Mouse (Mus musculus): ENCODE measurements at regions not wholly inside any gene's neighbourhood (a gene's known extent, or its start where the extent isn't known, plus 50 kb on each side); places are given as distances from the start of the nearest gene placed in this dataset.

GRCm38 (mm10) chr2:169504416-169505057 is 83.0 kb downstream of the Gm11011 start:
- H3K4me3 ChIP-seq (replicated peaks in 1 of 3; ENCODE audit: low read depth in 2 of 3, low read length in 2 of 3, poor library complexity in 1 of 3): no peak overlapping the region
- no peaks in the 10 kb centered on the region for H3K36me3 ChIP-seq (replicated peaks in 1 of 2; ENCODE audit: control insufficient read depth in 1 of 2, insufficient read depth in 1 of 2, low read length in 1 of 2)
- dilution Hi-C loops (cut with MboI; ENCODE audit: extremely low pct_ligation_motif_present, extremely low pct_unique_long_range_greater_than_20kb, low sequenced_read_pairs) (no loop called here), in situ Hi-C loops (cut with MboI; ENCODE audit: low pct_ligation_motif_present, low pct_unique_long_range_greater_than_20kb, low sequenced_read_pairs) (no loop called here)
- H3K27ac ChIP-seq (ENCODE audit: insufficient read depth, low read depth): no peak overlapping the region
- H3K4me2 ChIP-seq (ENCODE audit: insufficient read depth, low read depth, poor library complexity, severe bottlenecking): no peak overlapping the region
- DNase-seq (ENCODE audit: extremely low read depth): no peak
- H3K4me1 ChIP-seq (ENCODE audit: control insufficient read depth in 1 of 2, insufficient read depth in 2 of 2): no peaks in the 10 kb centered on the region
- H3K27me3 ChIP-seq (replicated peaks): no peaks in the 10 kb centered on the region
- H3K9ac ChIP-seq (ENCODE audit: insufficient read depth, low read depth): no peak overlapping the region
- peaks cover 86% of the 10 kb centered on the region for H3K9me3 ChIP-seq (replicated peaks; ENCODE audit: low read length)
- TF ChIP-seq CHD1 (IDR thresholded peaks at IDR 0.05; ENCODE audit: low read depth, low read length) (no peak), ZNF384 (IDR thresholded peaks at IDR 0.05; ENCODE audit: low read depth, low read length) (no peak), NELFE (IDR thresholded peaks at IDR 0.05; ENCODE audit: low read depth, low read length) (no peak), ZKSCAN1 (IDR thresholded peaks at IDR 0.05; ENCODE audit: borderline replicate concordance, low read depth, low read length) (no peak), TBP (conservative IDR thresholded peaks at IDR 0.05; ENCODE audit: low read depth, low read length) (no peak), MYC (IDR thresholded peaks at IDR 0.05; ENCODE audit: low read depth, low read length) (no peak), SIN3A (IDR thresholded peaks at IDR 0.05; ENCODE audit: low read length) (no peak), MXI1 (IDR thresholded peaks at IDR 0.05; ENCODE audit: low read depth, low read length) (no peak), IRF4 (IDR thresholded peaks at IDR 0.05; ENCODE audit: low read depth, low read length) (no peak), POLR2A (IDR thresholded peaks at IDR 0.05; ENCODE audit: low read depth, low read length) (no peak), HCFC1 (IDR thresholded peaks at IDR 0.05; ENCODE audit: low read depth, low read length) (no peak), POLR2AphosphoS2 (IDR thresholded peaks at IDR 0.05; ENCODE audit: low read depth, low read length) (no peak), CHD2 (IDR thresholded peaks at IDR 0.05; ENCODE audit: low read length) (no peak), KAT2A (IDR thresholded peaks at IDR 0.05; ENCODE audit: insufficient replicate concordance, low read length) (no peak), RAD21 (IDR thresholded peaks at IDR 0.05; ENCODE audit: low read depth, low read length) (no peak), ETS1 (conservative IDR thresholded peaks at IDR 0.05; ENCODE audit: low read depth, low read length) (no peak), SMC3 (IDR thresholded peaks at IDR 0.05; ENCODE audit: low read depth, low read length) (no peak), MAX (IDR thresholded peaks at IDR 0.05; ENCODE audit: low read length) (no peak)
- no peaks in the 10 kb centered on the region for H3K79me2 ChIP-seq (replicated peaks; ENCODE audit: control insufficient read depth, extremely low read depth, insufficient read depth, poor library complexity, severe bottlenecking)

- DNase-seq (ENCODE audit: extremely low read depth): no peak
- Histone ChIP-seq H3K9me3 (replicated peaks; ENCODE audit: low read length) (peaks cover 85% of the 10 kb centered on the region), H3K9ac (ENCODE audit: insufficient read depth, low read depth) (no peak overlapping the region), H3K4me3 (replicated peaks in 1 of 3; ENCODE audit: low read depth in 2 of 3, low read length in 2 of 3, poor library complexity in 1 of 3) (no peak overlapping the region), H3K4me1 (ENCODE audit: control insufficient read depth in 1 of 2, insufficient read depth in 2 of 2) (no peaks in the 10 kb centered on the region), H3K79me2 (replicated peaks; ENCODE audit: control insufficient read depth, extremely low read depth, insufficient read depth, poor library complexity, severe bottlenecking) (no peaks in the 10 kb centered on the region), H3K4me2 (ENCODE audit: insufficient read depth, low read depth, poor library complexity, severe bottlenecking) (no peak overlapping the region), H3K27ac (ENCODE audit: insufficient read depth, low read depth) (no peak overlapping the region), H3K36me3 (replicated peaks in 1 of 2; ENCODE audit: control insufficient read depth in 1 of 2, insufficient read depth in 1 of 2, low read length in 1 of 2) (no peaks in the 10 kb centered on the region), H3K27me3 (replicated peaks) (no peaks in the 10 kb centered on the region)
- in situ Hi-C loops (cut with MboI; ENCODE audit: low pct_ligation_motif_present, low pct_unique_long_range_greater_than_20kb, low sequenced_read_pairs): no loop called here
- dilution Hi-C loops (cut with MboI; ENCODE audit: extremely low pct_ligation_motif_present, extremely low pct_unique_long_range_greater_than_20kb, low sequenced_read_pairs): no loop called here
- TF ChIP-seq MEF2A (IDR thresholded peaks at IDR 0.05; ENCODE audit: borderline replicate concordance, low read depth, low read length) (no peak), ZKSCAN1 (IDR thresholded peaks at IDR 0.05; ENCODE audit: borderline replicate concordance, low read depth, low read length) (no peak), RAD21 (IDR thresholded peaks at IDR 0.05; ENCODE audit: low read depth, low read length) (no peak), RCOR1 (conservative IDR thresholded peaks at IDR 0.05; ENCODE audit: low read depth, low read length) (no peak), KAT2A (IDR thresholded peaks at IDR 0.05; ENCODE audit: insufficient replicate concordance, low read length) (no peak), GABPA (IDR thresholded peaks at IDR 0.05; ENCODE audit: insufficient replicate concordance, low read depth, low read length) (no peak), ETS1 (conservative IDR thresholded peaks at IDR 0.05; ENCODE audit: low read depth, low read length) (no peak), MXI1 (IDR thresholded peaks at IDR 0.05; ENCODE audit: low read depth, low read length) (no peak), MAX (IDR thresholded peaks at IDR 0.05; ENCODE audit: low read length) (no peak), SIN3A (IDR thresholded peaks at IDR 0.05; ENCODE audit: low read length) (no peak), POLR2A (IDR thresholded peaks at IDR 0.05; ENCODE audit: low read depth, low read length) (no peak)
Measured at GRCm38 (mm10) chr2:169503598-169503958, 84.0 kb downstream of the Gm11011 start.

Data from CH12.LX (cell line).